Comparison of ENCODE assay signal across 8 mouse cellular contexts in the genomic region with DNA sequence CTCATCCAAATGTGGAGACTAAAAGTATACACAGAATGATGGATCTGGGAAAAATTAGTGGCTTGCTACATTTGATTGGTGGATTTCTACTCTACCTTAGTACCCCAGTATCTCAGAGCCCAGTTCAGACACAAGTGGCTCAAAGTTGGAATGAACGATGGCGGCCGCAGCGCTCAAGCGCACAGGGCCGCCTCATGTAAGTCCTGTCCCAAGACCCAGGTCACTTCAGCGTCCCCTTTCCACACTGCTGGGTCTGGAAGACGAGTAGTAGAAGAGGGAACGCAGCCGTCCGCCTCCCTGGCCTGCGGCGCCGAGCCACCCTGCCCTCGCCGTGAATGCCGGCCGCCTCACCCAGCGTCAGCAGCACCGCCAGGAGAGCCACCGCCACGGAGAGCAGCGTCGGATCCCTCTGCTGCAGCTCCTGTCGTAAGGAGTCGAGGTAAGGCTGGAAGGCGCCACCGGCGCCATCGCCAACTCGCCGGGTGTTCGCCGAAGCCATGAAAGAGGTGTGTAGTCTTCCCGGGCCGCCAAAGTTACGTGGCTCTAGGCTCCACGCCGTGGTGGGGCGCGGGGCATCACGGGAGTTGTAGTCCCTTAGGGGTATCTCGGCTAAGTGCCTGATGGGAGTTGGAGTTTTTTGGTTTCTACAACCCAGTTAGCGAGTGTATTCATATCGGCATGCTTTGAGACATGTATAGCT. TPM values are rescaled to one million over a fixed set of nuclear protein-coding genes. Genes with fewer than 3 reads are reported as not detected.
DNase-seq lines count a peak whose midpoint lies in the region; ATAC-seq and TF ChIP-seq lines count a peak whose summit lies in the region.

A gene (minus strand): TSS at position 577 of the 700 bp plus-strand sequence.

- intact Hi-C loops in heart, postnatal 36 days (cut with DNase I): loop anchor here (5.0 to 10.0 kb wide), 3 partner anchors 166 to 801 kb away; a partner anchor contains a TSS

- peak; percentile 97 for ATAC-seq in G1E (ENCODE audit: extremely low read depth, insufficient number of reproducible peaks, low FRiP score, poor library complexity, severe bottlenecking)
- ATAC-seq in forebrain, embryonic 16.5 days: peak; percentile 100
- ATAC-seq in lung, embryonic 14.5 days (ENCODE audit: insufficient read depth): peak; percentile 98

- H3K36me3 ChIP-seq in G1E (replicated peaks): peaks cover 34% of the 10 kb centered on the region
- peaks cover 11% of the 10 kb centered on the region; the same call in 1 of the 2 replicates for H3K36me3 ChIP-seq in forebrain, embryonic 16.5 days (ENCODE audit: control insufficient read depth, insufficient read depth)
- peaks cover 32% of the 10 kb centered on the region for H3K36me3 ChIP-seq in lung, embryonic 14.5 days (ENCODE audit: insufficient read depth)
- H3K36me3 ChIP-seq in thymus, adult 2 months (ENCODE audit: control insufficient read depth, insufficient read depth, low read length): peaks cover 14% of the 10 kb centered on the region

- WGBS in forebrain, embryonic 16.5 days: under 1% methylated on average over 45 of the region's 45 CpGs
- under 1% methylated on average over 45 of the region's 45 CpGs for WGBS in lung, embryonic 14.5 days
- WGBS in olfactory bulb, adult 2 months: under 1% methylated on average over 45 of the region's 45 CpGs
- under 1% methylated on average over 44 of the region's 45 CpGs for WGBS in thymus, adult 2 months

- TF ChIP-seq CTCF in G1E (IDR thresholded peaks at IDR 0.05; ENCODE audit: low read depth, low read length): no peak
- no peak for TF ChIP-seq CTCF in layer of hippocampus, adult 2 months (conservative IDR thresholded peaks at IDR 0.05)
- no peak for TF ChIP-seq CTCF in lung, embryonic 14.5 days (IDR thresholded peaks at IDR 0.05; ENCODE audit: low read depth)
- TF ChIP-seq CTCF in olfactory bulb, adult 2 months (IDR thresholded peaks at IDR 0.05; ENCODE audit: insufficient read depth, low read depth, low read length): no peak
- TF ChIP-seq CTCF in thymus, adult 2 months (IDR thresholded peaks at IDR 0.05; ENCODE audit: borderline replicate concordance, control insufficient read depth, extremely low read depth, insufficient read depth, low read length, poor library complexity): no peak

- TF ChIP-seq POLR2A in olfactory bulb, adult 2 months (IDR thresholded peaks at IDR 0.05; ENCODE audit: insufficient read depth, low read depth, low read length): peak; percentile 59
- 0 out of 2 replicates have a peak, but pooled peaks have one; percentile 50 for TF ChIP-seq POLR2A in thymus, adult 2 months (IDR thresholded peaks at IDR 0.05; ENCODE audit: control insufficient read depth, extremely low read depth, insufficient read depth, low read length, poor library complexity)

- peak within 1 kb of the TSS; percentile 82 for H3K4me3 ChIP-seq in G1E (ENCODE audit: low read depth, low read length)
- H3K4me3 ChIP-seq in forebrain, embryonic 16.5 days (replicated peaks; ENCODE audit: low read length): peak within 1 kb of the TSS; percentile 91
- peak within 1 kb of the TSS; percentile 65 for H3K4me3 ChIP-seq in layer of hippocampus, adult 2 months
- H3K4me3 ChIP-seq in lung, embryonic 14.5 days (ENCODE audit: low read depth, low read length): peak within 1 kb of the TSS; percentile 79
- H3K4me3 ChIP-seq in olfactory bulb, adult 2 months (ENCODE audit: insufficient read depth, low read depth, low read length): peak within 1 kb of the TSS; percentile 92
- H3K4me3 ChIP-seq in thymus, adult 2 months (ENCODE audit: control insufficient read depth, insufficient read depth, low read length): peak within 1 kb of the TSS; percentile 98

- peak within 1 kb of the TSS; percentile 80 for H3K9ac ChIP-seq in forebrain, embryonic 16.5 days (replicated peaks; ENCODE audit: low read depth, low read length)
- H3K9ac ChIP-seq in lung, embryonic 14.5 days: peak within 1 kb of the TSS; percentile 77

- H3K9me3 ChIP-seq in G1E (replicated peaks): 0 out of 2 replicates have a peak, but pooled peaks cover 2% of the 10 kb centered on the region
- no peaks in the 10 kb centered on the region for H3K9me3 ChIP-seq in forebrain, embryonic 16.5 days (ENCODE audit: control insufficient read depth, low read length)
- no peaks in the 10 kb centered on the region for H3K9me3 ChIP-seq in lung, embryonic 14.5 days (ENCODE audit: low read depth, low read length)

- no peaks in the 10 kb centered on the region for H3K27me3 ChIP-seq in G1E (ENCODE audit: insufficient read depth, low read length)
- no peaks in the 10 kb centered on the region for H3K27me3 ChIP-seq in forebrain, embryonic 16.5 days (replicated peaks; ENCODE audit: control insufficient read depth, insufficient read depth, low read length)
- H3K27me3 ChIP-seq in lung, embryonic 14.5 days (ENCODE audit: insufficient read depth, low read length): no peaks in the 10 kb centered on the region
- no peaks in the 10 kb centered on the region for H3K27me3 ChIP-seq in thymus, adult 2 months (ENCODE audit: control insufficient read depth, insufficient read depth, low read length)

- peak within 1 kb of the TSS; percentile 53 for H3K4me2 ChIP-seq in forebrain, embryonic 16.5 days (ENCODE audit: low read length)
- H3K4me2 ChIP-seq in lung, embryonic 14.5 days: peak within 1 kb of the TSS; percentile 71

- peak within 1 kb of the TSS; percentile 67 for H3K27ac ChIP-seq in forebrain, embryonic 16.5 days (ENCODE audit: low read length)
- peak within 1 kb of the TSS; percentile 82 for H3K27ac ChIP-seq in layer of hippocampus, adult 2 months
- H3K27ac ChIP-seq in lung, embryonic 14.5 days (ENCODE audit: low read depth): peak within 1 kb of the TSS; percentile 87
- H3K27ac ChIP-seq in olfactory bulb, adult 2 months (ENCODE audit: insufficient read depth, low read depth, low read length): no peak within 1 kb of the TSS
- H3K27ac ChIP-seq in thymus, adult 2 months (ENCODE audit: control insufficient read depth, insufficient read depth, low read length): no peak within 1 kb of the TSS

- peaks cover 19% of the 10 kb centered on the region for H3K4me1 ChIP-seq in G1E (ENCODE audit: insufficient read depth, low read depth, low read length)
- H3K4me1 ChIP-seq in forebrain, embryonic 16.5 days (replicated peaks; ENCODE audit: control insufficient read depth, insufficient read depth, low read length): peaks cover 5% of the 10 kb centered on the region
- no peaks in the 10 kb centered on the region for H3K4me1 ChIP-seq in lung, embryonic 14.5 days (ENCODE audit: insufficient read depth)
- peaks cover 3% of the 10 kb centered on the region; the same call in 1 of the 2 replicates for H3K4me1 ChIP-seq in olfactory bulb, adult 2 months (ENCODE audit: control insufficient read depth, insufficient read depth, low read length)
- no peaks in the 10 kb centered on the region for H3K4me1 ChIP-seq in thymus, adult 2 months (replicated peaks; ENCODE audit: control insufficient read depth, insufficient read depth, low read length)

- DNase-seq in G1E (ENCODE audit: low spot score): peak; percentile 89
- DNase-seq in cerebellum, adult 18-20 months: peak; percentile 94 to 98
- peak; percentile 91 to 94 for DNase-seq in heart, postnatal 36 days
- DNase-seq in layer of hippocampus, adult 2 months (ENCODE audit: low spot score in 2 of 2): peak; percentile 93 to 94
- peak; percentile 97 for DNase-seq in lung, embryonic 14.5 days
- peak; percentile 97 for DNase-seq in thymus, adult 2 months

RNA-seq across cellular contexts. Expression of the gene that starts here (rescaled TPM):
- 21.2 and 21.3 TPM in 2 replicates for total RNA-seq in G1E (2014; fragmentation: Nextera tagmentation)
- 24.2 and 24.9 TPM in 2 replicates for total RNA-seq in G1E (2017)
- polyA plus RNA-seq in G1E (2012): 15.9 and 26.7 TPM in 2 replicates
- 52.5 and 55.9 TPM in 2 replicates for polyA plus RNA-seq in forebrain, embryonic 16.5 days (2015; fragmentation: Nextera tagmentation; extraction: Ambion mirVana)
- total RNA-seq in heart, postnatal 36 days (2021): 10 to 100 TPM; 16.0 to 16.6 TPM
- total RNA-seq in layer of hippocampus, adult 2 months (2021): 10 to 100 TPM; 18.5 to 21.0 TPM
- 63.5 and 68.2 TPM in 2 replicates for polyA plus RNA-seq in lung, embryonic 14.5 days (2014; fragmentation: Nextera tagmentation; extraction: Ambion mirVana)
- not detected in 2 replicates for polyA plus RNA-seq in olfactory bulb, adult 2 months (2012; ENCODE audit: insufficient read depth, insufficient read length, low replicate concordance, missing spikeins)
- 47.4 and 51.3 TPM in 2 replicates for polyA plus RNA-seq in thymus, adult 2 months (2012; rRNA removed)

Comparison
In these comparisons a context has a peak if more than half of its experiments do, and no peak if none do; other contexts are left out.
1. H3K27ac ChIP-seq: peak in forebrain, embryonic 16.5 days (single experiment), layer of hippocampus, adult 2 months (single experiment) and lung, embryonic 14.5 days (single experiment); none in olfactory bulb, adult 2 months (single experiment) and thymus, adult 2 months (single experiment).
2. Peak in every context shown above with its lines, with median percentiles within 50 percentile points of each other: ATAC-seq, DNase-seq and H3K4me3 ChIP-seq.